Mouse (Mus musculus) ES-E14 (cell line): ENCODE results near the gene Mnt. TPM values are rescaled to one million over a fixed set of nuclear protein-coding genes. Genes with fewer than 3 reads are reported as not detected.

Source experiments
- DNase-seq: peaks from one replicate; pipeline ENCODE4 v3.0.0-alpha.2; 2013; ENCODE audit warnings: low read depth, low spot score
- H3K27ac ChIP-seq: 2 replicates; pipeline ENCODE4 v1.5.1; 2012; ENCODE audit warnings: low read depth, mild to moderate bottlenecking, low read length, moderate library complexity, mixed read lengths; ENCODE audit not compliant: poor library complexity, insufficient read depth, severe bottlenecking
- H3K36me3 ChIP-seq: 2 replicates; pipeline ENCODE4 v1.6.1; 2012; ENCODE audit warnings: mild to moderate bottlenecking, low read length, moderate library complexity, mixed read lengths; ENCODE audit not compliant: control insufficient read depth, poor library complexity, insufficient read depth, severe bottlenecking
- H3K4me1 ChIP-seq, 2 experiments: fragments of 150-350 bp in 1 of 2; sonication (generic) in 1 of 2; 2 replicates each; pipeline ENCODE4 v1.6.1; 2012; ENCODE audit warnings: low read length in 2 of 2, mild to moderate bottlenecking in 1 of 2, mixed read lengths in 1 of 2; ENCODE audit not compliant: control insufficient read depth in 2 of 2, insufficient read depth in 2 of 2, poor library complexity in 1 of 2
- H3K4me3 ChIP-seq, 2 experiments: fragments of 150-350 bp in 1 of 2; sonication (generic) in 1 of 2; 2 replicates each; pipeline ENCODE4 v1.5.1; 2012; ENCODE audit warnings: low read length in 2 of 2, low read depth in 1 of 2, mild to moderate bottlenecking in 1 of 2, mixed read lengths in 1 of 2; ENCODE audit not compliant: insufficient read depth in 1 of 2, poor library complexity in 1 of 2, severe bottlenecking in 1 of 2
- H3K9ac ChIP-seq: 2 replicates; pipeline ENCODE4 v1.6.1; 2012; ENCODE audit warnings: low read depth, mild to moderate bottlenecking, low read length, mixed read lengths; ENCODE audit not compliant: poor library complexity, insufficient read depth, severe bottlenecking
- H3K9me3 ChIP-seq: fragments of 150-350 bp; sonication (generic); 2 replicates; pipeline ENCODE4 v1.6.1; 2012; ENCODE audit warnings: low read depth, mild to moderate bottlenecking, low read length; ENCODE audit not compliant: control insufficient read depth, insufficient read depth
- CHD2 ChIP-seq: IDR thresholded peaks from 2 replicates; pipeline ENCODE4 v1.6.1; 2014; ENCODE audit warnings: mild to moderate bottlenecking, low read depth, low read length, inconsistent platforms
- HCFC1 ChIP-seq: IDR thresholded peaks from 2 replicates; pipeline ENCODE4 v1.6.1; 2012; ENCODE audit warnings: low read length, inconsistent platforms, borderline replicate concordance; ENCODE audit not compliant: insufficient read depth
- MAFK ChIP-seq: IDR thresholded peaks from 2 replicates; pipeline ENCODE4 v1.6.1; 2014; ENCODE audit warnings: mild to moderate bottlenecking, low read depth, low read length, inconsistent platforms; ENCODE audit not compliant: insufficient read depth
- ZC3H11A ChIP-seq: IDR thresholded peaks from 2 replicates; pipeline ENCODE4 v1.6.1; 2012; ENCODE audit warnings: low read depth, mild to moderate bottlenecking, inconsistent platforms, low read length, borderline replicate concordance
- ZNF384 ChIP-seq: IDR thresholded peaks from 2 replicates; pipeline ENCODE4 v1.6.1; 2012; ENCODE audit warnings: low read depth, low read length, inconsistent platforms
- in situ Hi-C, 2 experiments: fragments of 600-800 bp; cut with MboI; formaldehyde crosslinking; loops; one replicate each; pipeline ENCODE4 v1.15.1; 2025; ENCODE audit warnings: low sequenced_read_pairs in 2 of 2, inconsistent platforms in 1 of 2; ENCODE audit not compliant: unreplicated experiment in 2 of 2
- total RNA-seq: library from RNA; depleted of rRNA; stranded (reverse); fragments of 300-350 nt; gene quantifications from 2 replicates; pipeline ENCODE4 v1.2.3, GENCODE M21; 2012

Mnt gene
- total RNA-seq, 1 experiment: 10.2 TPM

DNA sequence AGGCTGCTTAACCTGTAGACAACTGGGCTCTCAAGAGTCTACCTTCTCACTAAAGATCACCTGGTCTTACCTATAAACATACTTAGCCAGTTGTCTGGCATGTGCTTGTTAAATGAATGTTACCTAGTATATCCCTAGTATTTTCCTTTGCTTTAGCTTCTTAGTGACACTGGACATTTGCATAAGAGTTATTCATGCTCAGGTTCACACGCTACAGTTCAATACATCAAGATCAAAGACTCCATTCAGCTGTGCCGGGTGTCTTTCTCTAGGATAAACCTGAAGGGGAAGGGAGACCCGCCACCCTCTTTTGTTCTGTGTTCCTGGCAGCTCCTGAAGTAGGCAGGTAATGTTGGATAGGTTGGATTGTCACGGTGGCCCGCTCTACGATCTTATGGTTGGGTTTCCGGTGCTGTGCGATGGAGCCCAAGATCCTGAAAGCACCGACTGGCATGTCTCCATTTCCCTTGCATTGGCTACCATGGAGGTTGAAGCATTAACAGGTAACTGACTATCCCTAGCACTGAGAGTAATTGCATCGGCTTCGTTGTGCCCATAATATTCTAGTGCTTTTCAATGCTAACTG, 1.7 kb upstream of the Mnt start:
- H3K4me1 ChIP-seq: peaks cover 2 to 23% of the 10 kb centered on the region in 2 experiments; a peak in 3 of 4 replicates
- no peaks in the 10 kb centered on the region for H3K9me3 ChIP-seq
- peak overlapping the region; percentile 69; the same call in 1 of the 2 replicates for H3K9ac ChIP-seq
- H3K27ac ChIP-seq: no peak overlapping the region
- 0 out of 2 replicates have a peak, but pooled peaks cover 2% of the 10 kb centered on the region for H3K36me3 ChIP-seq
- H3K4me3 ChIP-seq: peak overlapping the region; percentile 68 to 98
- no peak for TF ChIP-seq MAFK
- no peak for TF ChIP-seq ZNF384
- TF ChIP-seq CHD2: no peak
- TF ChIP-seq ZC3H11A: no peak
- TF ChIP-seq HCFC1: no peak
- no peak for DNase-seq
- in situ Hi-C loops: no loop called here

DNA sequence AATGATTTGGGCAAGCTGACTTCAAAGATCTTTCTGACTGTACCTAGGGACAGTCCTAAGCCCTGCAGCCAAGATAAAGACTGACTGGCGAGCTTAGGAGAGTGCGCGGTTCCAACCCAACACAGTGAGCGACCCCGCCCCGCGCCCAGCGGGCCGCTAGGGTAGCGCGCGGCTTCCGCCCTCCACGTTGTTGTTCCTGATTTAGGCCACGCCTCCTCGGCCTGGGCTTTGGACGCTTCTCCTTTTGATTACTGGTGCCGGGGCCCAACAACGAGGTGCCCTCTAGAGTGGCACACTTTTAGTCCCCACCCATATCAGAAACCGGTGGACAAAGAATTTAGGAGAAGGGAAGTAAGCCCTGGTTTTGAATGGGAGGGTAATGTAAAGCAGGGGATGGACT, 908 bp upstream of the Mnt start:
- peak overlapping the region; percentile 75 for H3K9ac ChIP-seq
- no peaks in the 10 kb centered on the region for H3K9me3 ChIP-seq
- H3K27ac ChIP-seq: peak overlapping the region; percentile 88
- 0 out of 2 replicates have a peak, but pooled peaks cover 2% of the 10 kb centered on the region for H3K36me3 ChIP-seq
- in situ Hi-C loops: no loop called here
- TF ChIP-seq CHD2 (no peak), ZC3H11A (no peak), HCFC1 (no peak)
- peaks cover 4 to 25% of the 10 kb centered on the region in 2 experiments; a peak in 3 of 4 replicates for H3K4me1 ChIP-seq
- peak; percentile 88 for DNase-seq
- H3K4me3 ChIP-seq: peak overlapping the region; percentile 68 to 98

DNA sequence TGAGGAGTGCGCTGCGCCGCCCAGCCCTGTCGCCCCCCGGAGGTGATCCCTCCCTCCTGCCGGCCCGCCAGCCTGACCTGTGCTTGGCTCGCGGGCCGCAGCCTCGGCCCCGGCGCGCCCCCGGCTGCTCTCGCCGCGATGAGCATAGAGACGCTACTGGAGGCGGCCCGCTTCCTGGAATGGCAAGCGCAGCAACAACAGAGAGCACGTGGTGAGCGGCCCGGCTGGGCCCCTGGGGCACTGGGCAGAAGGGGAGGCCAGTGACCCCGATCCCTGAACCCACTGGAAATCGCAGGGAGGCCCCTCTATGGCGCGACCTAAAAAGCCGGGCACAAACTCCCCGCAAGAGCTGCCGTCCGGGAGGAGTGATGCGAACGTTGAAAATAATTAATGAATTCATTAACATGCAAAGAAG, 478 bp downstream of the Mnt start:
- H3K36me3 ChIP-seq: peaks cover under 1% of the 10 kb centered on the region; the same call in 1 of the 2 replicates
- TF ChIP-seq ZNF384 (no peak), MAFK (no peak), HCFC1 (no peak), CHD2 (no peak)
- peak overlapping the region; percentile 95 to 98 for H3K4me3 ChIP-seq
- H3K9ac ChIP-seq: peak overlapping the region; percentile 97
- peaks cover 4 to 27% of the 10 kb centered on the region in 2 experiments; a peak in 3 of 4 replicates for H3K4me1 ChIP-seq
- no peak for DNase-seq
- in situ Hi-C loops: no loop called here
- peak overlapping the region; percentile 90 for H3K27ac ChIP-seq
- no peaks in the 10 kb centered on the region for H3K9me3 ChIP-seq

DNA sequence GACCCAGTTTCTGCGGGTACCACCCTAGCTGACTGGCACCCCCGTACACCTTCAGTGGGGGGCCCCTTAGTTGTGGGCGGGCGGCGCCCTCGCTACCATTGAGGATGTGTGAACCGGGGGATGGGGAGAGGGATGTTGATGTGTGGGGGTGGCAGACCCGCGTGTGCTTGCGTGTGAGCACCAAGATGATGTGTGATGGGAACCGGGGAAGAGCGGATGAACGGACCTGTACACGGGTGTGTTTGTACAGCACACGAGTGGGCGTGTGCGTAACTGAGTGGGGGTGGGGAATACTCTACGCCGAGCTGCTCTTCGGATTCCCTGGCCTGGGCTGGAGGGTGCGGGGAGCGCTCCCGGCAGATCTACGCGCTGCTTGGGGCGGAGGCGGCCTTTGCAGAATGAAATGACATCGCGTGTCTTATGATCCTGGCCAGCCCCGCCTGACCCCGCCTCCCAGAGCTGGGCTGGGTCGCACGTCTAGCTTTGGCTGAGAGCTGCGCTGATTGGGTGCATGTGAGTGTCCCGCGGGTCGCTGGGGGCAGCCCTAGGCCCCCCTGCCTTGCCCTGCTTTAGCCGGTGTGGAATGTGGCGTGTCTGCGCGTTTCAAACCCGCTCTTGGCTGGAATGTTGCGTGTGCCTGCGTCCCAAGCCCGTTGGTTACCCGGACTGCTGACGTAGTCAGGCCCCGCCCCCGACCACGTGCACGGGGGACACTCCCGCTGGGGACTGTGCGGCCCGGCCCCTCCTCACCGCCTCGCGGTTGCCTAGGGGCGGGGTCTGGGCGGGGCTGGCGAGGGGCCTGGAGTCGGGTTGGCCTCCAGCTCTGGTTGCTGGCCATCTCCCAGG, 1.1 kb downstream of the Mnt start:
- H3K4me1 ChIP-seq: peaks cover 2 to 32% of the 10 kb centered on the region in 2 experiments; a peak in 3 of 4 replicates
- H3K27ac ChIP-seq: peak overlapping the region; percentile 90
- DNase-seq: peak; percentile 97
- peak; percentile 69; the same call in 1 of the 2 replicates for TF ChIP-seq HCFC1
- no peak for TF ChIP-seq CHD2
- TF ChIP-seq ZNF384: no peak
- TF ChIP-seq MAFK: no peak
- no peak for TF ChIP-seq ZC3H11A
- in situ Hi-C loops: no loop called here
- H3K36me3 ChIP-seq: peaks cover 5% of the 10 kb centered on the region; the same call in 1 of the 2 replicates
- peak overlapping the region; percentile 95 to 98 for H3K4me3 ChIP-seq
- H3K9me3 ChIP-seq: no peaks in the 10 kb centered on the region
- peak overlapping the region; percentile 97 for H3K9ac ChIP-seq
